ENCODE assay signal across 8 mouse cellular contexts in the genomic region with DNA sequence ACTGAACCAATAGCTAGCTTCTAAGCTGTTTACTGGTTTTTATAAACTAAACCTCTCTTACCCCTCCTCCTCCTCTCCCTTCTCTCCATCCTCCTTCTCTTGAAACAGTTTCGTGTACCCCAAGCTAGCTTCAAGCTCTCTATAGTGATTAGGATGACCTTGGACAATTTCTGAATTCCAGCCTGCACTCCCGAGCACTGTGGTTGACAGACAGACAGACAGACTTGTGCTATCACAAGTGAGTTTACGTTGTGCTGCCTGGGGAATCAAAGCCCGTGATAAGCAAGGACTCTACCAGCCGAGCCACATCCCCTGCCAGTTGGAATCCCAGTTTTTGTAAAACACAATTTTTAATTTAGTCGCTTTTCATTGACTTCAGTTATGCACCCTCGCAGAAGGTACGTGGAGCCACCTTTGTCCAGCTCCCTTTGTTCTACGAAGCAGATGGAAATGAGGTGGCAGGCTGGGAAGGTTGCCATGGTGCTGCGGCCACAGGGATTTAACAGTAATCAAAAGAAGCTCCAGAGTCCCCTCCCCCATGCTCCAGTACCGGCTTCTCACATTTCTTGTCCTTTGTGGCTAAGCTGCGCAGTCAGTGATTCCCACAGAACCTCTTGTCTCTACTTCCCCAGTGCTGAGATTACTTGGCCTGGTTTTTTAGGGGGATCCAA. TPM values are rescaled to one million over a fixed set of nuclear protein-coding genes. Genes with fewer than 3 reads are reported as not detected.
DNase-seq lines count a peak whose midpoint lies in the region; ATAC-seq lines count a peak whose summit lies in the region.

No protein-coding gene starts in this region.

- ATAC-seq in kidney, embryonic 14.5 days (ENCODE audit: low FRiP score, low TSS enrichment): peak; percentile 86
- peak; percentile 70; the same call in 1 of the 2 replicates for ATAC-seq in kidney, embryonic 16.5 days (ENCODE audit: low FRiP score, low TSS enrichment)
- peak; percentile 53; the same call in 1 of the 2 replicates for ATAC-seq in stomach, embryonic 14.5 days (ENCODE audit: insufficient number of reproducible peaks, insufficient read depth, low FRiP score, low read depth)
- ATAC-seq in frontal cortex, adult (ENCODE audit: low TSS enrichment): no peak

- H3K36me3 ChIP-seq in kidney, embryonic 14.5 days (ENCODE audit: control insufficient read depth, insufficient read depth, low read length): no peaks in the 10 kb centered on the region
- no peaks in the 10 kb centered on the region; the same call in 1 of the 2 replicates for H3K36me3 ChIP-seq in forebrain, embryonic 10.5 days (replicated peaks)
- H3K36me3 ChIP-seq in kidney, embryonic 16.5 days (ENCODE audit: insufficient read depth, low read length): no peaks in the 10 kb centered on the region
- no peaks in the 10 kb centered on the region for H3K36me3 ChIP-seq in stomach, embryonic 14.5 days (ENCODE audit: control insufficient read depth, insufficient read depth, low read length)

- WGBS in kidney, embryonic 14.5 days: 14% methylated on average over 12 of the region's 12 CpGs
- WGBS in forebrain, embryonic 10.5 days: 4% methylated on average over 12 of the region's 12 CpGs
- 17% methylated on average over 12 of the region's 12 CpGs for WGBS in kidney, embryonic 16.5 days
- 14% methylated on average over 12 of the region's 12 CpGs for WGBS in stomach, embryonic 14.5 days

- no peak for DNase-seq in kidney, adult 8-10 months
- peak; percentile 55 for DNase-seq in adrenal gland, postnatal 25 days
- peak; percentile 93 for DNase-seq in forebrain, embryonic 10.5 days (ENCODE audit: extremely low spot score, low spot score)
- peak; percentile 94 for DNase-seq in mesoderm, embryonic 11.5 days (ENCODE audit: low read depth, low spot score)

- no peaks in the 10 kb centered on the region for H3K27me3 ChIP-seq in kidney, embryonic 14.5 days (ENCODE audit: control insufficient read depth, insufficient read depth, low read length)
- no peaks in the 10 kb centered on the region for H3K27me3 ChIP-seq in forebrain, embryonic 10.5 days (ENCODE audit: poor library complexity, severe bottlenecking)
- H3K27me3 ChIP-seq in kidney, embryonic 16.5 days (ENCODE audit: insufficient read depth, low read length): no peaks in the 10 kb centered on the region
- no peaks in the 10 kb centered on the region for H3K27me3 ChIP-seq in stomach, embryonic 14.5 days (ENCODE audit: control insufficient read depth, insufficient read depth, low read length)

- no peak overlapping the region for H3K4me3 ChIP-seq in kidney, embryonic 14.5 days (ENCODE audit: low read length)
- peak overlapping the region; percentile 36 for H3K4me3 ChIP-seq in forebrain, embryonic 10.5 days
- no peak overlapping the region for H3K4me3 ChIP-seq in kidney, embryonic 16.5 days (ENCODE audit: low read length)
- no peak overlapping the region for H3K4me3 ChIP-seq in stomach, embryonic 14.5 days (ENCODE audit: low read depth, low read length)

- H3K9ac ChIP-seq in kidney, embryonic 14.5 days (ENCODE audit: low read depth, low read length): peak overlapping the region; percentile 25; the same call in 1 of the 2 replicates
- H3K9ac ChIP-seq in kidney, embryonic 16.5 days (replicated peaks; ENCODE audit: low read length): peak overlapping the region; percentile 47
- H3K9ac ChIP-seq in stomach, embryonic 14.5 days (replicated peaks; ENCODE audit: low read depth, low read length): no peak overlapping the region; the same call in 1 of the 2 replicates

- H3K4me2 ChIP-seq in kidney, embryonic 14.5 days (replicated peaks; ENCODE audit: low read depth, low read length): peak overlapping the region; percentile 3; the same call in 1 of the 2 replicates
- peak overlapping the region; percentile 32 for H3K4me2 ChIP-seq in kidney, embryonic 16.5 days (replicated peaks; ENCODE audit: low read depth, low read length)
- H3K4me2 ChIP-seq in stomach, embryonic 14.5 days (replicated peaks; ENCODE audit: low read depth, low read length): 0 out of 2 replicates have a peak overlapping the region, but pooled peaks have one; percentile 4

- peak overlapping the region; percentile 24; the same call in 1 of the 2 replicates for H3K27ac ChIP-seq in kidney, embryonic 14.5 days (ENCODE audit: low read depth, low read length)
- peak overlapping the region; percentile 98 for H3K27ac ChIP-seq in forebrain, embryonic 10.5 days
- peak overlapping the region; percentile 65 for H3K27ac ChIP-seq in kidney, embryonic 16.5 days (ENCODE audit: low read length)
- peak overlapping the region; percentile 56; the same call in 1 of the 2 replicates for H3K27ac ChIP-seq in stomach, embryonic 14.5 days (ENCODE audit: low read length)

- H3K4me1 ChIP-seq in kidney, embryonic 14.5 days (ENCODE audit: control insufficient read depth, insufficient read depth, low read length): peaks cover 10% of the 10 kb centered on the region; the same call in 1 of the 2 replicates
- H3K4me1 ChIP-seq in forebrain, embryonic 10.5 days: peaks cover 63% of the 10 kb centered on the region
- peaks cover 27% of the 10 kb centered on the region for H3K4me1 ChIP-seq in kidney, embryonic 16.5 days (ENCODE audit: insufficient read depth, low read length)
- peaks cover 14% of the 10 kb centered on the region for H3K4me1 ChIP-seq in stomach, embryonic 14.5 days (ENCODE audit: control insufficient read depth, insufficient read depth, low read length)

- H3K9me3 ChIP-seq in kidney, embryonic 14.5 days (ENCODE audit: control insufficient read depth, low read length): no peaks in the 10 kb centered on the region
- H3K9me3 ChIP-seq in forebrain, embryonic 10.5 days: peaks cover 4% of the 10 kb centered on the region; the same call in 1 of the 2 replicates
- H3K9me3 ChIP-seq in kidney, embryonic 16.5 days (ENCODE audit: low read length): no peaks in the 10 kb centered on the region
- 0 out of 2 replicates have a peak, but pooled peaks cover 2% of the 10 kb centered on the region for H3K9me3 ChIP-seq in stomach, embryonic 14.5 days (ENCODE audit: control insufficient read depth, low read depth, low read length)

RNA-seq across cellular contexts. Expression of a gene that starts 15.3 kb away (rescaled TPM):
- polyA plus RNA-seq in kidney, embryonic 14.5 days (2014; fragmentation: Nextera tagmentation; extraction: Ambion mirVana): 891 and 921 TPM in 2 replicates
- total RNA-seq in adrenal gland, postnatal 25 days (2021): 81.5 and 90.9 TPM in 2 replicates
- polyA plus RNA-seq in forebrain, embryonic 10.5 days (2016; fragmentation: Nextera tagmentation; extraction: Ambion mirVana): 2,769 and 3,107 TPM in 2 replicates
- 925 and 946 TPM in 2 replicates for polyA plus RNA-seq in kidney, embryonic 16.5 days (2015; fragmentation: Nextera tagmentation; extraction: Ambion mirVana)
- polyA plus RNA-seq in stomach, embryonic 14.5 days (2014; fragmentation: Nextera tagmentation; extraction: Ambion mirVana): 1,231 and 1,258 TPM in 2 replicates

RNA-seq across cellular contexts. Expression of a gene that starts 15.5 kb away (rescaled TPM):
- not detected in 2 replicates for polyA plus RNA-seq in kidney, embryonic 14.5 days (2014; fragmentation: Nextera tagmentation; extraction: Ambion mirVana)
- total RNA-seq in adrenal gland, postnatal 25 days (2021): not detected in 2 replicates
- polyA plus RNA-seq in forebrain, embryonic 10.5 days (2016; fragmentation: Nextera tagmentation; extraction: Ambion mirVana): not detected in 2 replicates
- polyA plus RNA-seq in kidney, embryonic 16.5 days (2015; fragmentation: Nextera tagmentation; extraction: Ambion mirVana): not detected in 2 replicates
- polyA plus RNA-seq in stomach, embryonic 14.5 days (2014; fragmentation: Nextera tagmentation; extraction: Ambion mirVana): not detected in 2 replicates

RNA-seq across cellular contexts. Expression of a gene that starts 34.5 kb away (rescaled TPM):
- polyA plus RNA-seq in kidney, embryonic 14.5 days (2014; fragmentation: Nextera tagmentation; extraction: Ambion mirVana): 1,971 and 2,088 TPM in 2 replicates
- 285 and 323 TPM in 2 replicates for total RNA-seq in adrenal gland, postnatal 25 days (2021)
- polyA plus RNA-seq in forebrain, embryonic 10.5 days (2016; fragmentation: Nextera tagmentation; extraction: Ambion mirVana): 2,760 and 2,766 TPM in 2 replicates
- polyA plus RNA-seq in kidney, embryonic 16.5 days (2015; fragmentation: Nextera tagmentation; extraction: Ambion mirVana): 1,826 and 1,900 TPM in 2 replicates
- 1,548 and 1,685 TPM in 2 replicates for polyA plus RNA-seq in stomach, embryonic 14.5 days (2014; fragmentation: Nextera tagmentation; extraction: Ambion mirVana)

RNA-seq across cellular contexts. Expression of a gene that starts 50.8 kb away (rescaled TPM):
- 5.5 and 8.6 TPM in 2 replicates for polyA plus RNA-seq in kidney, embryonic 14.5 days (2014; fragmentation: Nextera tagmentation; extraction: Ambion mirVana)
- 25.2 and 30.5 TPM in 2 replicates for total RNA-seq in adrenal gland, postnatal 25 days (2021)
- 23.9 and 25.3 TPM in 2 replicates for polyA plus RNA-seq in forebrain, embryonic 10.5 days (2016; fragmentation: Nextera tagmentation; extraction: Ambion mirVana)
- 17.6 and 18.9 TPM in 2 replicates for polyA plus RNA-seq in kidney, embryonic 16.5 days (2015; fragmentation: Nextera tagmentation; extraction: Ambion mirVana)
- 5.1 and 8.8 TPM in 2 replicates for polyA plus RNA-seq in stomach, embryonic 14.5 days (2014; fragmentation: Nextera tagmentation; extraction: Ambion mirVana)

Comparison
In these comparisons a context has a peak if more than half of its experiments do, and no peak if none do; other contexts are left out.
1. H3K27ac ChIP-seq: peak in every context shown above with its lines; median percentile 98 in forebrain, embryonic 10.5 days; 65 in kidney, embryonic 16.5 days; 56 in stomach, embryonic 14.5 days; 24 in kidney, embryonic 14.5 days.
2. DNase-seq: peak in adrenal gland, postnatal 25 days (single experiment), forebrain, embryonic 10.5 days (single experiment) and mesoderm, embryonic 11.5 days (single experiment); none in kidney, adult 8-10 months (0 of 2).
3. Peak in every context shown above with its lines, with median percentiles within 50 percentile points of each other: H3K4me2 ChIP-seq.